Mouse (Mus musculus): ENCODE measurements around the gene Gm2030.
"Not testable (repeated sequence)": the region's sequence is repeated elsewhere in the genome, so short reads cannot be mapped to it uniquely, and the experiment has no call there.

Gm2030 gene

DNA sequence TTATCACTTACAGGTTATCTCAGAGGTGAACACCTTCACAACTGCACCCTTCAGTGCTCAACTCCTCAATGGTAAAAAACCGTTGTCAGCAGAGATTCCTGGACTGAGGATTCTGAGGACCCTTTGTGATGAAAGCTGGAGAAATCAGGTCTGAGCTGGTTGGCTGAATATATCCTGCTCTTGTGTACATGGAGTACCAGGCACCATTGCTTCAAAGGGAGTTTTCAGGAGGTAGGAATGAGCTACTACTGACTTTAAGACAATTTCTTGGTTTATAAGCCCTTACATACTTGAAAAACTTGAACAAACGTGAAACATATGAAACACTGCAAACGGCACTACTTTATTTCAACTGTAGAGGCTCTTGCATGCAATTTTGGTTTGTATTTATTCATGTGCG lies at the start of gene Gm2030:
TSS of gene Gm2030 (minus strand) at position 101 of the 400 bp plus-strand sequence.
- DNase-seq (ENCODE audit: low spot score in 2 of 2): not testable (repeated sequence)

All from right cerebral cortex, postnatal 36 days (tissue).